Mouse (Mus musculus): ENCODE measurements around the gene Cdkal1. TPM values are rescaled to one million over a fixed set of nuclear protein-coding genes. Genes with fewer than 3 reads are reported as not detected.

Cdkal1 gene
- total and polyA plus RNA-seq, 3 experiments, result 8.7 to 13.7 (median 9.5) TPM

- TF ChIP-seq MAX (IDR thresholded peaks at IDR 0.05; ENCODE audit: low read length), result no peak
- TF ChIP-seq ZKSCAN1 (IDR thresholded peaks at IDR 0.05; ENCODE audit: borderline replicate concordance, low read depth, low read length), result no peak
- no peak for TF ChIP-seq MYC (IDR thresholded peaks at IDR 0.05; ENCODE audit: low read depth, low read length)
- no peak for TF ChIP-seq ZC3H11A (IDR thresholded peaks at IDR 0.05; ENCODE audit: low read depth, low read length)
- no peak for TF ChIP-seq USF2 (conservative IDR thresholded peaks at IDR 0.05; ENCODE audit: low read depth, low read length)
- no peak for TF ChIP-seq PAX5 (IDR thresholded peaks at IDR 0.05; ENCODE audit: low read length)
- no peak for TF ChIP-seq MEF2A (IDR thresholded peaks at IDR 0.05; ENCODE audit: borderline replicate concordance, low read depth, low read length)
- no peak for TF ChIP-seq JUND (conservative IDR thresholded peaks at IDR 0.05; ENCODE audit: low read depth, low read length)
- no peak for TF ChIP-seq BHLHE40 (IDR thresholded peaks at IDR 0.05; ENCODE audit: low read depth, low read length)
- no peak for DNase-seq (ENCODE audit: extremely low read depth)
- dilution Hi-C loops (cut with MboI; ENCODE audit: extremely low pct_ligation_motif_present, extremely low pct_unique_long_range_greater_than_20kb, low sequenced_read_pairs), result no loop called here
These were observed 539.2 kb downstream of the Cdkal1 start for GRCm38 (mm10) chr13:29316271-29316670.

DNA sequence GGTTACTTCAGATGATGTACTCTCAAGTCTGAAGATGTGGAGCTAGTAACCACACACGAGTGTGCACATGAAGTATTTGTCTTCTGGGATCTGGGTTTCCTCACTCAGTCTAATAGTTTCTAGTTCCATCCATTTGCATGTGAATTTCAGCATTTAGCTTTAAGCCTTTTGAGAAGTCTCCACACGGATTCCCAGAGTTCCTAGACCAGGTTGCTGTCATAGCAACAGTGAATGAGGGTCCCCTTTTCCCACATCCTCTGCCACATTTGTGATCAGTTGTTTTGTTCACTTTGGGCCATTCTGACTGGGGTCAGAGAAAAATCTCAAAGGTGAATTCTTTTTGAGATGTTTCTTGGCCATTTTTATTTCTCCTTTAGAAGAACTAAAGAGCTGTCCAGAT is 543.4 kb downstream of the Cdkal1 start:
- no peak overlapping the region for H3K4me3 ChIP-seq (replicated peaks in 1 of 3; ENCODE audit: low read depth in 2 of 3, low read length in 2 of 3, poor library complexity in 1 of 3)
- no peaks in the 10 kb centered on the region for H3K36me3 ChIP-seq (replicated peaks in 1 of 2; ENCODE audit: control insufficient read depth in 1 of 2, insufficient read depth in 1 of 2, low read length in 1 of 2)
- H3K27me3 ChIP-seq (replicated peaks), result no peaks in the 10 kb centered on the region
- dilution Hi-C loops (cut with MboI; ENCODE audit: extremely low pct_ligation_motif_present, extremely low pct_unique_long_range_greater_than_20kb, low sequenced_read_pairs) (no loop called here), in situ Hi-C loops (cut with MboI; ENCODE audit: low pct_ligation_motif_present, low pct_unique_long_range_greater_than_20kb, low sequenced_read_pairs) (loop anchor here (25.0 kb wide), 1 partner anchor 350 kb away; the partner anchor contains the start of gene Sox4)
- H3K79me2 ChIP-seq (replicated peaks; ENCODE audit: control insufficient read depth, extremely low read depth, insufficient read depth, poor library complexity, severe bottlenecking), result no peaks in the 10 kb centered on the region
- no peak for TF ChIP-seq NRF1 (IDR thresholded peaks at IDR 0.05; ENCODE audit: low read depth, low read length)
- no peak for TF ChIP-seq IRF4 (IDR thresholded peaks at IDR 0.05; ENCODE audit: low read depth, low read length)
- no peak for TF ChIP-seq POLR2AphosphoS2 (IDR thresholded peaks at IDR 0.05; ENCODE audit: low read depth, low read length)
- no peak for TF ChIP-seq ELF1 (IDR thresholded peaks at IDR 0.05; ENCODE audit: low read depth, low read length)
- no peak for TF ChIP-seq TCF12 (IDR thresholded peaks at IDR 0.05; ENCODE audit: low read depth, low read length)
- TF ChIP-seq ZC3H11A (IDR thresholded peaks at IDR 0.05; ENCODE audit: low read depth, low read length), result no peak
- TF ChIP-seq UBTF (IDR thresholded peaks at IDR 0.05; ENCODE audit: low read depth, low read length), result no peak
- no peak for TF ChIP-seq ETS1 (conservative IDR thresholded peaks at IDR 0.05; ENCODE audit: low read depth, low read length)
- no peak for TF ChIP-seq MAZ (IDR thresholded peaks at IDR 0.05; ENCODE audit: low read depth, low read length)
- TF ChIP-seq MAFK (IDR thresholded peaks at IDR 0.05; ENCODE audit: insufficient replicate concordance, low read length), result no peak
- TF ChIP-seq GABPA (IDR thresholded peaks at IDR 0.05; ENCODE audit: insufficient replicate concordance, low read depth, low read length), result no peak
- TF ChIP-seq BHLHE40 (IDR thresholded peaks at IDR 0.05; ENCODE audit: low read depth, low read length), result no peak
- TF ChIP-seq RAD21 (IDR thresholded peaks at IDR 0.05; ENCODE audit: low read depth, low read length), result no peak
- TF ChIP-seq RCOR1 (conservative IDR thresholded peaks at IDR 0.05; ENCODE audit: low read depth, low read length), result no peak
- TF ChIP-seq JUN (IDR thresholded peaks at IDR 0.05; ENCODE audit: insufficient read depth, low read depth, low read length), result no peak
- no peak overlapping the region for H3K27ac ChIP-seq (ENCODE audit: insufficient read depth, low read depth)
- no peak overlapping the region for H3K4me2 ChIP-seq (ENCODE audit: insufficient read depth, low read depth, poor library complexity, severe bottlenecking)
- no peaks in the 10 kb centered on the region for H3K9me3 ChIP-seq (replicated peaks; ENCODE audit: low read length)
- no peak overlapping the region for H3K9ac ChIP-seq (ENCODE audit: insufficient read depth, low read depth)
- H3K4me1 ChIP-seq (ENCODE audit: control insufficient read depth in 1 of 2, insufficient read depth in 2 of 2), result no peaks in the 10 kb centered on the region
- no peak for DNase-seq (ENCODE audit: extremely low read depth)

More at GRCm38 (mm10) chr13:29316271-29316670, 539.2 kb downstream of the Cdkal1 start:
- Histone ChIP-seq H3K4me2 (ENCODE audit: insufficient read depth, low read depth, poor library complexity, severe bottlenecking) (no peak overlapping the region), H3K9ac (ENCODE audit: insufficient read depth, low read depth) (no peak overlapping the region), H3K9me3 (replicated peaks; ENCODE audit: low read length) (no peaks in the 10 kb centered on the region), H3K79me2 (replicated peaks; ENCODE audit: control insufficient read depth, extremely low read depth, insufficient read depth, poor library complexity, severe bottlenecking) (no peaks in the 10 kb centered on the region), H3K36me3 (replicated peaks in 1 of 2; ENCODE audit: control insufficient read depth in 1 of 2, insufficient read depth in 1 of 2, low read length in 1 of 2) (no peaks in the 10 kb centered on the region), H3K27ac (ENCODE audit: insufficient read depth, low read depth) (no peak overlapping the region), H3K27me3 (replicated peaks) (no peaks in the 10 kb centered on the region), H3K4me3 (replicated peaks in 1 of 3; ENCODE audit: low read depth in 2 of 3, low read length in 2 of 3, poor library complexity in 1 of 3) (no peak overlapping the region), H3K4me1 (ENCODE audit: control insufficient read depth in 1 of 2, insufficient read depth in 2 of 2) (no peaks in the 10 kb centered on the region)
- in situ Hi-C loops (cut with MboI; ENCODE audit: low pct_ligation_motif_present, low pct_unique_long_range_greater_than_20kb, low sequenced_read_pairs), result loop anchor here (25.0 kb wide), 1 partner anchor 354 kb away; the partner anchor contains the start of gene Sox4
